Mouse (Mus musculus) spleen, embryonic (tissue): ENCODE data around the gene Med8.

ENCODE experiments used
- CTCF ChIA-PET: fragments of 350-600 bp; sonication (Branson Sonifier 250); formaldehyde crosslinking; loops from one replicate; lab custom pipeline; 2022; lab: Charles Lee

Med8 gene

DNA sequence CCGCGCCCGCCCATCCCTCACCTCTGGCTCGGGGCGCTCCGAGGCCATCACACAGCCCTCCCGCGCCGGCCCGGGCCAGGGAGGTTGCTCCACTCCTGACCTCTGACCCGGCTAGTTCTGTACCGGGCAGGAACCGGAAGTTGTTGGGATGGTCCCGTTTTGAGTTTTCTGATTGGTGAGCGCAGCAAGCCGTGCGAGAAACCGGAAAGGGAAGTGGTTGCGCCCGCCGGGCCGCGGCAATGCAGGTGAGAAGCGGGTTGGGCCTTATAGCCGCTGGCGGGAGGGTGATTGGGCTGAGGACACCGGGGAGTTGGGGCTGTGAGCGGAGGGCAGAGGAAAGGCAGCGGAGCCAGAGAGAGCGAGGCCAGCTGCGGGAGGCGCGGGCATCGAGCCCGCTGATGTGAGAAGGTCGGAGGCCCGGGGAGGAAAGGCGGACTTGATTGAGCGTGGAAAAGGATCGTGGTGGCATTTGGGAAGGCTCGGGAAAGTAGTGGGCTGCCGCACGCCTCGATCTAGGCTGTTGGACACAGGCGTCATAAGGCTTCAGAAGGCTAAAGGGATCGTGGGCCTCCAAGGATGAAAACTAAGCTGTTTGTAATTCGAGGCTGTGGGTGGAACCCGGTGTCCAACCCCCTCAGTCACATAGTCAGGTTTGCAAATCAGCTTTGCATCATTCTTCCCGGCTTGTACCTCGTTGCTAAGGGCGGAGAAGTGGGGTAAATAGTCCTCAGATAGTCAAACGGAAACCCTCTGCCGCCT, at the start of gene Med8, which contains the start of gene Szt2:
Gene Med8 (plus strand): TSS at position 196 of the 759 bp plus-strand sequence.
Gene Szt2 (minus strand): TSS at position 132 of the 759 bp plus-strand sequence.
- CTCF ChIA-PET = interaction anchor here (0.5 to 1.0 kb wide), 2 partner anchors 13 to 22 kb away, joined by 3 read pairs; no protein-coding TSS in a partner anchor

- CTCF ChIA-PET = interaction anchor here (0.7 kb wide), 1 partner anchor 208 kb away, joined by 3 read pairs; no protein-coding TSS in a partner anchor
Observed at GRCm38 (mm10) chr4:118359896-118360720, 49.0 kb upstream of the Med8 start.

GRCm38 (mm10) chr4:118361451-118361850, 47.7 kb upstream of the Med8 start:
- CTCF ChIA-PET = no interaction called here

DNA sequence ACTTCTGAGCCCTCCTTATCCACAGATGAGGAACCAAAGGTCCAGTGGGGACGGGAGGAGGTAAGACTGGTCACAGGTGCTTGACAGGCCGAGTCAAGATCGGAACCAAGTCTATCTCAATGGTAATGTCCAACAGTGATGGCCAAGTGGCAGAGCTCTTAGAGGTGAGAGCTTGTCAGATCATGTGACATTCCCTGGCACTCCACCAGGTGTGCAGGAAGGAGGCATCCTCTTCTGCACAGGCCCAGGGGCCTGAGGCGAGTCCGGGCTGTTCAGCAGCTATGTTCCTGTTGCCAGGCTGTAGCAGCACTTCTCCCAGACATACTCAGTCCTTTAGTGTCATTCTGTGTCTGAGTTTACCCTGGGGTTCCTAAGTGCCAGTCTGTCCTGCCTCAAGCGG, 46.3 kb upstream of the Med8 start:
- CTCF ChIA-PET = no interaction called here

- CTCF ChIA-PET = no interaction called here
Observed at GRCm38 (mm10) chr4:118363985-118364384, 45.2 kb upstream of the Med8 start.

DNA sequence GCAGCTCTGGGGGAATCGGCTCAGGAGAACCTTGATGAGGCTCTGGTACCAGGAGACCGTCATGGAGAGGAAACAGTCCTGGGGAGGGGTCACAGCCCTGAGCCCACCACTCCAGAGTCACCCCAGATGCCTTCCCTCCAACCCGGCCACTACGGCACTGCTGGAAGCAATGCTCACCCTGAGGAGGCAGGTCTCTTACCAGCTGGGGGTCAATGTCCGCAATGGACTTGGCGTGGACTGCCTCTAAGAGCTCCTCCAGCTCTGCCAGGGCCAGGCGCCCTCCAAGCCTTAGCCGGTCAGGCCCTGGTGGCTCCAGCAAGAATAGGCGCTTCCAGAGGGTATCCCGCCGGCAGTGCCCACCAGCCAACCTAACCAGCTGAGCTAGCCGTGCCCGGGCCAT, 44.5 kb upstream of the Med8 start:
- CTCF ChIA-PET = no interaction called here

- CTCF ChIA-PET = no interaction called here
Observed at GRCm38 (mm10) chr4:118365991-118366390, 43.1 kb upstream of the Med8 start.

DNA sequence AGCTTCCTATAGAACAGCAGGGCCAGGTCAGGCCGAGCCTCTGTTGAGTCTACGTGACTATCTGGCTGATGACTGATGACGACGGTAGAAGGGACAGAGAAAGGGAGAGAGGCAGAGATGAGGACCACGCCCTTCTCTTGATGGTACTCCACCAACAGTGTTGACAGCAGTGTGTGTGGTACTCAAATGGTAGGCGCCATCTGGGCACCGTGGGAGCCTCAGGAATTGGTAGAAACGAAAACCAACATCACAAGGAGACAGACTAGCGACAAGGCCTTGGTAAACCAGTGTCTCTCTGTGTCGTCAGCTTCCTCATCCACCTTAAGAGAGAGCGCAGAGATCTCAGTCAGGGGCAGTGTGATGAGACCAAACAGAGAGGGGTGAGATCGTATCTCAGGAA, 41.6 kb upstream of the Med8 start:
- CTCF ChIA-PET = no interaction called here

DNA sequence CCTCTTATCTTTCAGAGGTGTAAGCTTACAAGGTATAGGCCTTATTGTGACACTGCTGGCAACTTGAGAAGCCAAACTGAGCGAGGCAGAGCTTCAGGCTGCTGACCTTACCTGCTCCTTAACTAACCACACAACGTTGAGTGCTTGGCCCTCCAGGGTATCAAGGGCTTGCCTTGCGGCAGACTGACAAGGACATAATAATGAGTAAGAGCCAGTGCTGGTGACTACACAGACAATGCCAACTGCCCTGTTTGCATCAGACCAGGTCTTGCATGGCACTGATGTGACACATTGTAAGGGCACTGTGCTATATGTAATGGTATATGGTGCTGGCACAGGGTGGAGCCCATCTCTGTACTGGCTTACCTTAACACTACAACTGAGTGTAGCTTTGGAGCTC, 40.5 kb upstream of the Med8 start:
- CTCF ChIA-PET = interaction anchor here (0.6 kb wide), 1 partner anchor 918 kb away, joined by 10 read pairs; no protein-coding TSS in a partner anchor

GRCm38 (mm10) chr4:118371822-118372221, 37.3 kb upstream of the Med8 start:
- CTCF ChIA-PET = no interaction called here

- CTCF ChIA-PET = no interaction called here
Observed at GRCm38 (mm10) chr4:118375999-118376398, 33.1 kb upstream of the Med8 start.

DNA sequence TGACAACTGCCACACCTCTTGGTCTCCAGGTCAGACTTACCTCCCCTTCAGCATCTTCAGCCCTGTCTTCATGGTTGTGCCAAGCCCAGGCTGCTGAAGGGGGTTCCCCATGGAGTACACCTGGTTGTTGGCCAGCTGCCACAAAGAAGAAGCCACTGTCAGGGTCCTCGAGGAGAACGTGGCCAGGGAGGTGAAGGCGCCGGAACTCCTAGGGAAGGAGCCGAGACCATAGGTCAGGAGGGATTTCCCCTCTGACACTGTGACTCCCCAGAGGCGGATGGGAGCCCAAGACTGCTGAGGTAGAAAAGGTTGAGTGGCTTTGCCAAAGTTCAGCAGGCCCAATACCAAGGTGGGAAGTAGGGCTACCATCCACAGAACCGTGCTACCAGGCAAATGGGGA, 25.9 kb upstream of the Med8 start:
- CTCF ChIA-PET = no interaction called here

DNA sequence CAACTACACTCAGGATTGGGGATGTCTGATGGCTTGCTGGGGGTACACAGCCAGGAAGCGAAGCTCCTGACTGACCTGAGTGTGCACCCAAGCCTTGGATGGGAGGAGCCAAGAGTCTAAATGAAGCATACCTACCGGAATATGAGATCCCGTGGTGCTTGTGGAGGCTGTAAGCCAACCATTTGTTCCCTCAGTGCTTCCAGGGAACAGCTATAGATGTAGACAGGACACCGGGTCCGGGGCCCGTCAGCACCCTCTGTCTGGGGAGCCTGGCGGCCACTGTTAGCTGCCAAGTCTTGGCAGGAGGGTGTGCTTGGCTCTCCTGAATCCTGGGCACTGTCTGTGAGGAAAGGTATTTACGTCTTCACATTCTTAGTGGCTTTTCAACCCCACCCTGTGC, 21.8 kb upstream of the Med8 start:
- CTCF ChIA-PET = no interaction called here

DNA sequence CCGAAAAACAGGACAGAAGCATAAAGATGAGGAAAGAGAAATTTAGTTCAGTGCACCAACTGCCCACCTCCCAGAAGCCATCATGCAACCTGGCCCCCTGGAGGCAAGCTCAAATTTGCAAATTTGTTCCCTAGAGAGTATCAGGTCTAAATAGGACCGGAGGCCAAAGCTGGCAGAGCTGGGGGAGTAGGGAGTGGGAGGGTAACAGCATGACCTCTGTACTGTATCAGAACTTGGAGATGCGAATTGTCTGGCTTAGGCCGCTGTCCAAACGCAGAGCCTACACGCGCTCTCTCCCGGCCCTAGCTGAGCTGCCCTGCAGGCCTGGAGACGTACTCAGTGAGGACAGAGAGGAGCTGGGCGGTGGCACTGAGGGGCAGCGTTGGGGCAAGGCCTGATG, 19.0 kb upstream of the Med8 start:
- CTCF ChIA-PET = no interaction called here

- CTCF ChIA-PET = interaction anchor here (0.6 to 0.7 kb wide), 2 partner anchors 485 to 1727 kb away, joined by 3 read pairs; no protein-coding TSS in a partner anchor
Observed at GRCm38 (mm10) chr4:118394505-118394904, 14.6 kb upstream of the Med8 start.

DNA sequence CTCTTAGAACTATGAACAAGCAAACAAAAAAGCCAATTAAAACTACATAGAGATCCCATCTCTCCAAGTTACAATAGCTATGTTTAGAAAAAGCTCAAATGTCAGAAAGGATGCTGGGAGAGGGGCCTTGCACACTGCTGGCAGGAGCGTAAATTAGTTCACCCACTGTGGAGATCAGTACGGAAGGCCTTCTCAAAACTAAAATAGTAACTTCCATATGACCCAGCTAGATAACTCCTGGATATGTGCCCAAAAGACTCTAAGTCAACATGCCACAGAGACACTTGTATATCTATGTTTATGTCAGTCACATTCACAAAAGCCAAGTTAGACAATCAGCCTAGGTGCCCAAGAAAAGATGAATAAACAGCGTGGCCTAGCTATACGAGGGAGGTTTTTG, 13.8 kb upstream of the Med8 start:
- CTCF ChIA-PET = no interaction called here

GRCm38 (mm10) chr4:118396433-118396832, 12.7 kb upstream of the Med8 start:
- CTCF ChIA-PET = interaction anchor here (0.8 kb wide), 1 partner anchor 13 kb away, joined by 3 read pairs; no protein-coding TSS in a partner anchor

GRCm38 (mm10) chr4:118398400-118398799, 10.7 kb upstream of the Med8 start:
- CTCF ChIA-PET = no interaction called here

- CTCF ChIA-PET = no interaction called here
Observed at GRCm38 (mm10) chr4:118401421-118401820, 7.7 kb upstream of the Med8 start.

DNA sequence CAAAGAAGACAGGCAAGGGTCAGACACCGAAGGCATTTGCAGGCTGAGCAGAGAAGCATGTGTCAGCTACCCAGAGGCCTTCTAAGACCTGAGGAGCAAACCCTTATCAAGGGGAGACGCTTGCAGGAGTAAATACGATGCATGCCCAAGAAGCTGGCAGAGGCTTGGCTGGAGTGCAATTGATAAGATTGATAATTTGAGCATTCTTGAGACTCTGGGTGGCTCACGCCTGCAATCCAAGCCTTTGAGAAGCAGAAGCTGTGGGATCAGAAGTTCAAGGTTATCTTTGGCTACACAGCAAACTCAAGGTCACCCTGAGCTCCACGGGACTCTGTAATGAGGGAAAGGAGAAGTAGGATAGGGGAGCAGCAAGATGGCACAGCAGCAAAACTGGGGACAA, 7.2 kb upstream of the Med8 start:
- CTCF ChIA-PET = no interaction called here

GRCm38 (mm10) chr4:118402701-118403100, 6.4 kb upstream of the Med8 start:
- CTCF ChIA-PET = no interaction called here

DNA sequence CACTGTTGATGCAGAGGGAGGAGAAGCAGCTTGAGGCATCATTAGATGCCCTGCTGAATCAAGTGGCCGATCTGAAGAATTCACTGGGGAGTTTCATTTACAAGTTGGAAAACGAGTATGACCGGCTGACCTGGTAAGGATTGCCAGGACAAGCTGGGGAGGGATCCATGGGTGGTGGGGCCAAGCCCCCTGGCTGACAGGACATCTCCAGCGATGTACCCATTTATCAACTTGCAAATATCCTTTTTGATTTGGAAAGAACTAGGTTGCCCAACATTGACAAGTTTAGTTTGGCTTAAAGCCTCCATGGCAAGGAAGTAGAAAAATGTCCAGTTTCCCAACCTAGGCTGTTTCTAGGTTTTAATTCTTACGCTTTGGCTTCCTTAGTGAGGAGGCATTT, 1.7 kb downstream of the Med8 start:
- CTCF ChIA-PET = interaction anchor here (0.5 kb wide), 1 partner anchor 11 kb away, joined by 3 read pairs; no protein-coding TSS in a partner anchor
